Mouse (Mus musculus): Measurements from ENCODE around the gene Fer1l4. TPM values are rescaled to one million over a fixed set of nuclear protein-coding genes. Genes with fewer than 3 reads are reported as not detected.

Gene Fer1l4
- polyA plus RNA-seq, 2 experiments from 2014 or later: not detected

- peak; percentile 99 for ATAC-seq
Measured at GRCm38 (mm10) chr2:156007888-156008532, 44.7 kb downstream of the Fer1l4 start, which contains the start of the genes 6430550D23Rik and Ergic3. Gene 6430550D23Rik, minus strand, starts transcription at chr2:156007977. Gene Ergic3, plus strand, starts transcription at chr2:156008045.

- ATAC-seq: no peak
Measured at GRCm38 (mm10) chr2:156005393-156005792, 47.4 kb downstream of the Fer1l4 start.

GRCm38 (mm10) chr2:155991863-155992321, 60.9 kb downstream of the Fer1l4 start:
- no peak for ATAC-seq

- no peak for ATAC-seq
Measured at GRCm38 (mm10) chr2:155991151-155991550, 61.6 kb downstream of the Fer1l4 start.

- ATAC-seq: no peak
Measured at GRCm38 (mm10) chr2:155989085-155989484, 63.7 kb downstream of the Fer1l4 start.

GRCm38 (mm10) chr2:155987131-155987530, 65.6 kb downstream of the Fer1l4 start:
- no peak for ATAC-seq

GRCm38 (mm10) chr2:155985776-155986175, 67.0 kb downstream of the Fer1l4 start:
- no peak for ATAC-seq

GRCm38 (mm10) chr2:155979328-155979991, 73.3 kb downstream of the Fer1l4 start:
- ATAC-seq: peak; percentile 98

GRCm38 (mm10) chr2:155974087-155974731, 78.5 kb downstream of the Fer1l4 start:
- ATAC-seq: no peak

GRCm38 (mm10) chr2:155973348-155973747, 79.4 kb downstream of the Fer1l4 start:
- no peak for ATAC-seq

Other genes starting within 250 kb of the Fer1l4 start
- 10 to 100 TPM; 14.5 to 18.7 TPM for gene BC029722, start 233.5 kb downstream of the Fer1l4 start, polyA plus RNA-seq (2017; shearing (Covaris generic))
- gene Eif6, start 226.0 kb downstream of the Fer1l4 start, polyA plus RNA-seq (2017; shearing (Covaris generic)): 10 to 100 TPM; 73.4 to 81.2 TPM
- gene Fam83c, start 218.1 kb downstream of the Fer1l4 start, polyA plus RNA-seq (2017; shearing (Covaris generic)): not detected
- gene Uqcc1, start 122.6 kb downstream of the Fer1l4 start, polyA plus RNA-seq (2017; shearing (Covaris generic)): 10 to 100 TPM; 23.1 to 34.2 TPM
- gene Gm15557, start 112.2 kb downstream of the Fer1l4 start, polyA plus RNA-seq (2017; shearing (Covaris generic)): not detected
- gene Gdf5, start 107.6 kb downstream of the Fer1l4 start, polyA plus RNA-seq (2017; shearing (Covaris generic)): not detected
- 10 to 100 TPM; 44.8 to 51.3 TPM for gene Cep250, start 96.5 kb downstream of the Fer1l4 start, polyA plus RNA-seq (2017; shearing (Covaris generic))
- 1 to 10 TPM; 1.6 TPM for gene 6430550D23Rik, start 45.0 kb downstream of the Fer1l4 start, polyA plus RNA-seq (2017; shearing (Covaris generic))
- gene Ergic3, start 44.9 kb downstream of the Fer1l4 start, polyA plus RNA-seq (2017; shearing (Covaris generic)): 100 to 1,000 TPM; 113 to 142 TPM
- not detected for gene Spag4, start 12.2 kb upstream of the Fer1l4 start, polyA plus RNA-seq (2017; shearing (Covaris generic))
- 10 to 100 TPM; 46.1 to 54.1 TPM for gene Cpne1, start 59.0 kb upstream of the Fer1l4 start, polyA plus RNA-seq (2017; shearing (Covaris generic))
- 10 to 100 TPM; 16.2 to 18.7 TPM for gene Rbm12, start 59.0 kb upstream of the Fer1l4 start, polyA plus RNA-seq (2017; shearing (Covaris generic))
- 1 to 10 TPM; 6.0 to 8.8 TPM for gene Gm28036, start 74.1 kb upstream of the Fer1l4 start, polyA plus RNA-seq (2017; shearing (Covaris generic))
- gene Romo1, start 91.1 kb upstream of the Fer1l4 start, polyA plus RNA-seq (2017; shearing (Covaris generic)): 100 to 1,000 TPM; 150 to 165 TPM
- 10 to 100 TPM; 40.6 to 45.9 TPM for gene Nfs1, start 91.2 kb upstream of the Fer1l4 start, polyA plus RNA-seq (2017; shearing (Covaris generic))
- gene Rbm39, start 127.3 kb upstream of the Fer1l4 start, polyA plus RNA-seq (2017; shearing (Covaris generic)): 100 to 1,000 TPM; 578 to 629 TPM
- 10 to 100 TPM; 56.4 to 77.6 TPM for gene Phf20, start 143.5 kb upstream of the Fer1l4 start, polyA plus RNA-seq (2017; shearing (Covaris generic))

All from activated CD4-positive, CD25-positive, alpha-beta regulatory T cell, adult 4 months (primary cell).